ENCODE assay signal across 19 mouse cellular contexts in genomic region chr11:31888229-31888628, GRCm38 (mm10). TPM values are rescaled to one million over a fixed set of nuclear protein-coding genes. Genes with fewer than 3 reads are reported as not detected.
A peak's percentile ranks its signal among the peaks of the same experiment; 100 is the strongest.
DNase-seq lines count a peak whose midpoint lies in the region; ATAC-seq lines count a peak whose summit lies in the region.
"Had no signal": no experiment of that assay in that cellular context is flagged by ENCODE, and none has a peak within 500 bp of the region (broad histone marks: within the 10 kb centered on the region; RNA-seq: fewer than 3 reads in every experiment).

No protein-coding gene starts in this region.

- no peak overlapping the region for H3K4me2 ChIP-seq in kidney, embryonic 14.5 days (replicated peaks; ENCODE audit: low read depth, low read length)
- H3K4me2 ChIP-seq in liver, embryonic 12.5 days, result no peak overlapping the region
- peak overlapping the region; percentile 23; the same call in 1 of the 2 replicates for H3K4me2 ChIP-seq in liver, embryonic 13.5 days
- H3K4me2 ChIP-seq: embryonic facial prominence, embryonic 12.5 days; forebrain, embryonic 15.5 days; heart, embryonic 11.5 days; heart, embryonic 15.5 days; hindbrain, embryonic 13.5 days had no signal

- H3K27me3 ChIP-seq in kidney, embryonic 14.5 days (ENCODE audit: control insufficient read depth, insufficient read depth, low read length), result no peaks in the 10 kb centered on the region
- no peaks in the 10 kb centered on the region for H3K27me3 ChIP-seq in liver, embryonic 12.5 days (replicated peaks)
- no peaks in the 10 kb centered on the region for H3K27me3 ChIP-seq in liver, embryonic 13.5 days
- H3K27me3 ChIP-seq: embryonic facial prominence, embryonic 12.5 days; forebrain, embryonic 15.5 days; heart, embryonic 15.5 days; hindbrain, embryonic 13.5 days had no signal

- ATAC-seq in kidney, embryonic 14.5 days (ENCODE audit: low FRiP score, low TSS enrichment), result peak; percentile 46; the same call in 1 of the 2 replicates
- no peak for ATAC-seq in liver, embryonic 12.5 days
- no peak for ATAC-seq in liver, embryonic 13.5 days (ENCODE audit: low read depth)
- ATAC-seq: forebrain, embryonic 15.5 days had no signal

- H3K4me3 ChIP-seq in kidney, embryonic 14.5 days (ENCODE audit: low read length), result no peak overlapping the region
- no peak overlapping the region for H3K4me3 ChIP-seq in liver, embryonic 12.5 days
- no peak overlapping the region for H3K4me3 ChIP-seq in liver, embryonic 13.5 days (replicated peaks)
- H3K4me3 ChIP-seq: embryonic facial prominence, embryonic 12.5 days; forebrain, embryonic 15.5 days; heart, adult 2 months; heart, embryonic 15.5 days; hindbrain, embryonic 13.5 days had no signal

- DNase-seq in kidney, postnatal 4 days, result no peak
- DNase-seq in liver, result no peak
- no peak for DNase-seq in liver, embryonic 13.5 days
- DNase-seq in spleen, postnatal 14 days (ENCODE audit: low spot score in 2 of 2), result no peak
- DNase-seq in retina, embryonic 14.5 days (ENCODE audit: low spot score), result no peak
- DNase-seq: adrenal gland, adult 8-10 months; cerebellum, adult 11 months; cerebellum, adult 8-10 months; cerebellum, postnatal 14 days; gastrocnemius, postnatal 14 days; heart, adult 2 months; heart, postnatal 14 days had no signal

- 76% methylated on average over 1 of the region's 1 CpGs for WGBS in kidney, embryonic 14.5 days
- WGBS in liver, embryonic 12.5 days (ENCODE audit: insufficient replicate concordance), result 73% methylated on average over 1 of the region's 1 CpGs
- 83% methylated on average over 1 of the region's 1 CpGs for WGBS in liver, embryonic 13.5 days (ENCODE audit: insufficient replicate concordance)

- H3K4me1 ChIP-seq in kidney, embryonic 14.5 days (ENCODE audit: control insufficient read depth, insufficient read depth, low read length), result 0 out of 2 replicates have a peak, but pooled peaks cover 3% of the 10 kb centered on the region
- peaks cover 68% of the 10 kb centered on the region for H3K4me1 ChIP-seq in liver, embryonic 12.5 days
- H3K4me1 ChIP-seq in liver, embryonic 13.5 days (replicated peaks), result peaks cover 77% of the 10 kb centered on the region
- H3K4me1 ChIP-seq: embryonic facial prominence, embryonic 12.5 days had no signal

- no peaks in the 10 kb centered on the region for H3K9me3 ChIP-seq in kidney, embryonic 14.5 days (ENCODE audit: control insufficient read depth, low read length)
- H3K9me3 ChIP-seq in liver, embryonic 12.5 days (replicated peaks), result no peaks in the 10 kb centered on the region
- no peaks in the 10 kb centered on the region for H3K9me3 ChIP-seq in liver, embryonic 13.5 days (replicated peaks)
- H3K9me3 ChIP-seq: embryonic facial prominence, embryonic 12.5 days; forebrain, embryonic 15.5 days; heart, embryonic 15.5 days; hindbrain, embryonic 13.5 days had no signal

- H3K9ac ChIP-seq in kidney, embryonic 14.5 days (ENCODE audit: low read depth, low read length), result no peak overlapping the region
- H3K9ac ChIP-seq in liver, embryonic 12.5 days, result no peak overlapping the region
- no peak overlapping the region for H3K9ac ChIP-seq in liver, embryonic 13.5 days
- H3K9ac ChIP-seq: embryonic facial prominence, embryonic 12.5 days; forebrain, embryonic 15.5 days; heart, embryonic 15.5 days; hindbrain, embryonic 13.5 days had no signal

- H3K36me3 ChIP-seq in kidney, embryonic 14.5 days (ENCODE audit: control insufficient read depth, insufficient read depth, low read length), result no peaks in the 10 kb centered on the region
- H3K36me3 ChIP-seq in liver, embryonic 12.5 days, result peaks cover 85% of the 10 kb centered on the region
- peaks cover 79% of the 10 kb centered on the region for H3K36me3 ChIP-seq in liver, embryonic 13.5 days
- H3K36me3 ChIP-seq: embryonic facial prominence, embryonic 12.5 days had no signal

- peak overlapping the region; percentile 71; the same call in 1 of the 2 replicates for H3K27ac ChIP-seq in kidney, embryonic 14.5 days (ENCODE audit: low read depth, low read length)
- H3K27ac ChIP-seq in liver, embryonic 12.5 days, result peak overlapping the region; percentile 27
- H3K27ac ChIP-seq in liver, embryonic 13.5 days, result no peak overlapping the region; the same call in 1 of the 2 replicates
- H3K27ac ChIP-seq: embryonic facial prominence, embryonic 12.5 days; forebrain, embryonic 15.5 days; heart, adult 2 months; heart, embryonic 15.5 days; hindbrain, embryonic 13.5 days had no signal

RNA-seq across cellular contexts. Expression of gene Cpeb4, which starts 16.2 kb away (rescaled TPM):
- 3.0 and 5.0 TPM in 2 replicates for polyA plus RNA-seq in kidney, embryonic 14.5 days (2014; fragmentation: Nextera tagmentation; extraction: Ambion mirVana)
- 21.5 and 24.7 TPM in 2 replicates for polyA plus RNA-seq in liver, embryonic 12.5 days (2016; fragmentation: Nextera tagmentation; extraction: Ambion mirVana)
- polyA plus RNA-seq in liver, embryonic 13.5 days (2015; fragmentation: Nextera tagmentation; extraction: Ambion mirVana), result 14.3 and 21.6 TPM in 2 replicates
